Mouse (Mus musculus): Measurements from ENCODE around the gene Cp.
"Not testable (repeated sequence)": the region's sequence is repeated elsewhere in the genome, so short reads cannot be mapped to it uniquely, and the experiment has no call there.

Cp gene

DNA sequence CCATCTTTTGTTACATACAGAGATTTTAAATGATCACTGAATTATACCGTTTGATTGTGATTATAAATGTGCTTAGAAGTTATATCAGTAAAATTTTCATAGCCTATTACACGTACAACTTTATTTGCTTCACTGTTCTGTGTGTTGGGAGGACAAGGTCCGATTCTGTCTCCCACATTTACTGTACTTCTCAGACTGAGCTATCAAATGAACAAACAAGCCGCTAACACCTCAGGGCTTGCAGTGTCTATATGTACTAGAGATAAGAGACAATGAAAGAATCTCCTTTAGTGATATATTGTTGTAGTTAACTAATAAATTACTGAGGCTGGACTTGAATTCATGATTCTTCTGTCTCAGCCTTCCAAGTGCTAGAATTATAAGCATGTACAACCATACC lies 50.4 kb downstream of the Cp start:
- DNase-seq (ENCODE audit: low spot score): no peak

DNA sequence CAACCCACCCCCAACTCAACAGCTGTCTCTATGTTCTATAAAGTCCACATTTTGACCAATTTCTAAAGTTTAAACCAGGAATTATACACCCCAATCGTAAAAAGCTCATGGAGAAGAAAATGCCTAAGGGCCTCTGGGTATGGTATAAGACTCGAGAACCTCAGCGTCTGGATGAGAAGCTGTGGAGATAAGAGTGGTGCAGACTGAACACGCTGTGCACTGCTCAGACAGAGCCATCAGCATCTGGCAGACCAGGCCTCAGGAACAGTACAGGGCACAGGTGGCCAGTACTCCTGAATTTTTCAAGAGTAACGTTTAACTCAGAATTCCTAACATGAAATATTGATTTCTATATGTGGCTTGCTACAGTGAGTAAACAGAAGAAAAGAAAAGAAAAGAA lies 50.9 kb downstream of the Cp start:
- DNase-seq (ENCODE audit: low spot score): no peak

DNA sequence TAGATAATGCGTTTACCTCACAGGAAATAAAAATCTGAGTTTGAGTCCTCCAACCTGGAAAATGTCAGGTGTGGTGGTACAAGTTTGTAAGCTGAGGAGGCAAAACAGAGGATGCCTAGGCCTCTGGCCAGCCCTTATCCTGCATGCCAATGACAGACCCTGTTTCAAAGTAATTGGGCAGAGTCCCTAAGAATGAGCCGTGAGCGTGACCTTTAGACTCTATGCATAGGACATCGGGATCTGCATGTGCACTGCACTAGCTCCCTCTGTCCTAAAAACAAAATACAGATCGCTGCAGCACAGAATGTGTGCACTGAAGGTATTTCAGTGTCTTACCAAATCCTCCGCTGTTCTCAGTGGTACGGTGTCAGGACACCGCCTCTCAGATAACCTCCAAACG lies 53.6 kb downstream of the Cp start:
- no peak for DNase-seq (ENCODE audit: low spot score)

DNA sequence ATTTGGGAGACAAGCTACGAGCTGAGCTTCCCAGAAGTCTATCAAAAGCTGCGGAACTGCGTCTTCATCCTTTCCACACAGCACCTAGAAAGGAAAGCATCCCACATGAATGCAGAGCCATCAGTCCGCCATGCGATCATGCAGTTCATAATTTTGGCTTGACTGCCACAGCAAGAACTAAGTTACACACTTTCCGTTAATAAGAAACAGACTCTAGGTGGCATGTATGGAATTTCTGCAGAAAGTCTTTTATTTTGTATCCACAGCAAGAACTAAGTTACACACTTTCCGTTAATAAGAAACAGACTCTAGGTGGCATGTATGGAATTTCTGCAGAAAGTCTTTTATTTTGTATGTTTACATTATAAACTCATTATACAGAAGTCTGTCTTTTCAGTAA lies 54.1 kb downstream of the Cp start:
- not testable (repeated sequence) for DNase-seq (ENCODE audit: low spot score)

DNA sequence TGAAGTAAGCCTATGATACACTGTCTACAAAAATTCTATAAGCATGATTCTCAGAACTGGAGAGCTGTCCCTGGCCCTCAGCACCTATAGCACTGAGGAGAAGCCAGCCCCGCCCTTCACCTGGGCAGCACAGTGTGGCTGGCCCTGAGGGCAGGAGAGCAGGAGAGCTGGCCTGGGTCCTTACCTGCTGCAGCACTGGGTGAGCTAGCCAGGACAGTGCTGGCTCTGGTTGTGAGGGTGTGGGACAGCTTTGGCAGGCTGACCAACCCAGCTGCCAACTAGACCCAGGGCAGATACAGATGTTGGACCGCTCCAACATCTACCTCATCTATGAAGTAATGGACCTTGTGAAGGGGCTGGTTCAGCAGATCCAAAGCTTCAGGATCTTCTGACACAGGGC lies 57.6 kb downstream of the Cp start:
- DNase-seq (ENCODE audit: low spot score): no peak

DNA sequence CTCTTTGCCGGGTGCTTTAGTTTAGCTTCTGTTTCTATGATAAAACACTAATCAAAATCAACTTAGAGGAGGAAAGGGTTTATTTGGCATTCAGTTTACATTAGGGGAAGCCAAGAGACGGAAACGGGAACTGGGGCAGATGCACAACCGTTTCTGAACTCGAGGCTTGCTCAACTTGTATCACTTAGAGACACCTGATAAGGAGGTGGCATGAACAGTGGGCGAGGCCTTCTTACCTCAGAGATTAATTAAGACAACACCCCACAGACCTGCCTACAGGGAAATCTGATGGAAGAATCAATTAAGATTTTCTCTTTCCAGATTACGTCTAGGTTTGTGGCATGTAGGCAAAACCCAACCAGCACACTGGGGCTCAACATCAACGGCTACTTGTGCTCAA lies 61.2 kb downstream of the Cp start:
- no peak for DNase-seq (ENCODE audit: low spot score)

DNA sequence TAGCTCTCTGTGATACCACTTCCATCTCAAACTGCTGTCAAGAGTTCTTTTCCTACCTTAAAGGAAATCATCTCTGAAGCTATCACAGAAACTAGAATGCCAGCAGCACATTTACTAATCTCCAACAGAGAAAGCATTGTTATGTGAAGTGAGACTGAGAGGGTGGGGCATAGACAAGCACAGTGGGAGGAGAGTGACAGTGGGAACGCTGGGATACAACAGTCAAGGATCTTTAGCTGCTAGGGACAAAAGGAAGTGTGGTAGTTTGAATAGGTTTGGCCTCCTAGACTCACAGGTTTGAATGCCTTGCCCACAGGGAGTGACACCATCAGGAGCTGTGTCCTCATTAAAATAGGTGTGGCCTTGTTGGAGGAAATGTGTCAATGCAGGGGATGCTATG lies 67.0 kb downstream of the Cp start:
- no peak for DNase-seq (ENCODE audit: low spot score)

DNA sequence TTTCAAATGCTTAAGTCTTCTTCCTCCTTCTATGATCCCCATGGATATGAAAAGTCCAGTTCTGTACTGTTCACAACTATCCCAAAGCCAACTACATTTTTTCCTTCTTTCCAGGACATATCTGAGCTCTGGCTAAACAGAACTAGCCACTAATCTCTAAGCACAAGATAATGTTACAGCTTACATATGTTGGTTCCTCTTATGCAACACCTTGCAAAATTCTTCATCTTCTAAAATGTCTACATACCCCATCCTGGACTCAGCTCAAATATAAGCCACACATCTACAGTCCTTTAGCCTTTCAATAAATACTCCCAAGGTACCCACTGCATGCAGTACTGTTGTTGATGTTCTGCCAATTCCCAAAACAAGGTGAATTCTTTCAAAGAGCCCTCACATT lies 69.6 kb downstream of the Cp start:
- no peak for DNase-seq (ENCODE audit: low spot score)

DNA sequence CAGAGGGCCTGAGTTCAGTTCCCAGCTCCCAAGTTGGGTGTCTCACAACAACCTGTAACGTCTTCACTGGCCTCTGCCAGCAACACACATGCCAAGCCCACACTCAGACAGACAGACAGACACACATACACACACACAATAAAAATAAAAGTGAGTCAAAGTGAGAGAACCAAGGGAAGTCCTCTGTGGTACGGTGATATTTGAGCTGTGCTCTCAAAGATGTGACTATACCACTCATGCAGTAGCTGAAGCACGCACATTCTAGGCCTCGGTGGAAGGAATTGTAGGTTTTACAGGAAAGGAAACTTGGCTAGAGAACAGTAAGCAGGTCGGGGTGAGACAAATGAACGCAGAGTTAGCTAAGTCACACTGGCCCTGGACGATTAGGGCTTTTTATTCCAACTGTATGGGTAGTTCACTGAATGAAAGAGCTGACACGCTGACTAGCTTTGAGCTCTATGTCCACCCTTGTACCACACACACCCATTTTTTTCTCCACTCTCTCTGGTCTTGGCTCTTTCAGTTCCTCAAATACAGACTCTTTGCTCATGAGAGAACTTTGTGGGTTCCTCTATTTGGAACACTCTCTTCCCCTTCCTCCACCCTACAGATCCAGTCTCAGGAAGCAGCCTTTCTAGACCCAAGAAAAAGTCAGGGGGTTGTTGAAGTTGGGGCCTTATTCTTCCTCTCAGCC lies 70.3 kb downstream of the Cp start:
- no peak for DNase-seq (ENCODE audit: low spot score)

DNA sequence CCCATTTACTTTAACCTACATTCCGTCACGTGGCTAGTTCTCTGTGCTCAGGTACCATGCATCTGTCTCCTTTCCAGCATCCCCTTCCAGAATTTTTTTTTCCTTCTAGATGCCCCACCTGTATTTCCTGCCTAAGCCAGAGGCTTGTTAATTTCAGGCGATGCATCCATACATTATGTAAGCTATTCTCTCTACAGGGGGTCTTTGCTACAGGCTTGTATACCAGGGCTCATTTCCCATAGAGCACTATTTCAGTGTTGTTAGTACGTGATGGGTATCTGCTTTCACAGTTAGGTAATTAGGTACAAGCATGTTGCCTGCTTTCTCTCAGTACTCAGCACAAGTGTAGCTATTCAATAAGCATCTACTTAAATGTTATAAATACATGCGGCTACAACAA lies 70.9 kb downstream of the Cp start:
- DNase-seq (ENCODE audit: low spot score): no peak

DNA sequence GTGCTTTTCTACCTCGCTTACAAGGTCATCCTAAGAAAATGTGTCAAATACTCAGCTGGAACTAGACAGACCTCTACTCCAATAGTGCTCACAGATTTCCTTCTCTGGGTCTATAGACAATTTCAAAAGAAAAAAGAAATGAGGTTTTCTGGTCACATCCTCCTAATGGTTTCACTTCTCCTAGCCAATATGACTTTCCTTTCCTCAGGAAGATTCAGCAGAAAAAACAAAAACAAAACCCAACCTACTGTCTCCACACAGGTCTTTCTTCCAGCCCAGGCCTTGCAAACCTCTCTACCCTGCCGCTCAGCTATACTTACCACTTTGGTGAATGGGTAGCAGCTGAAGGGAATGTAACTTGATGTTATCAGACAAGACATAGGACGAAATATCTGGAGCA lies 71.8 kb downstream of the Cp start:
- DNase-seq (ENCODE audit: low spot score): no peak

DNA sequence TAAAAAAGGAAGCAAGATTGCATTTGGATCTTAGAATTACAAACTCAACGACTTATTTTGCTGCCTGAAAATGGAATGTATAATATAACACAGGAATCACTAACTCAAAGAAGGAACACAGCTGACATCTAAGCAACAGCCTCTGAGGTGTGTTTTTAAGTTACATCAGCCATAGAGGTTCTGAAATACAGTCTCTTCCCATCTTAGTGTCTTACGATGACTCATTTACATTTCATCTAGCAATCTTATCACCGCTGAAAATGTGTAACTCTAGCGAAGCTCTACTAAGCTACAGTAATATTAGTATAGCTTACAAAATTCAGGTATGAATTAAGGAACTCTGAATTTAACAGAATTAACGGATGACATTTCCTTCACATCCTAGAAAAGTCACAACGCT lies 74.0 kb downstream of the Cp start:
- no peak for DNase-seq (ENCODE audit: low spot score)

DNA sequence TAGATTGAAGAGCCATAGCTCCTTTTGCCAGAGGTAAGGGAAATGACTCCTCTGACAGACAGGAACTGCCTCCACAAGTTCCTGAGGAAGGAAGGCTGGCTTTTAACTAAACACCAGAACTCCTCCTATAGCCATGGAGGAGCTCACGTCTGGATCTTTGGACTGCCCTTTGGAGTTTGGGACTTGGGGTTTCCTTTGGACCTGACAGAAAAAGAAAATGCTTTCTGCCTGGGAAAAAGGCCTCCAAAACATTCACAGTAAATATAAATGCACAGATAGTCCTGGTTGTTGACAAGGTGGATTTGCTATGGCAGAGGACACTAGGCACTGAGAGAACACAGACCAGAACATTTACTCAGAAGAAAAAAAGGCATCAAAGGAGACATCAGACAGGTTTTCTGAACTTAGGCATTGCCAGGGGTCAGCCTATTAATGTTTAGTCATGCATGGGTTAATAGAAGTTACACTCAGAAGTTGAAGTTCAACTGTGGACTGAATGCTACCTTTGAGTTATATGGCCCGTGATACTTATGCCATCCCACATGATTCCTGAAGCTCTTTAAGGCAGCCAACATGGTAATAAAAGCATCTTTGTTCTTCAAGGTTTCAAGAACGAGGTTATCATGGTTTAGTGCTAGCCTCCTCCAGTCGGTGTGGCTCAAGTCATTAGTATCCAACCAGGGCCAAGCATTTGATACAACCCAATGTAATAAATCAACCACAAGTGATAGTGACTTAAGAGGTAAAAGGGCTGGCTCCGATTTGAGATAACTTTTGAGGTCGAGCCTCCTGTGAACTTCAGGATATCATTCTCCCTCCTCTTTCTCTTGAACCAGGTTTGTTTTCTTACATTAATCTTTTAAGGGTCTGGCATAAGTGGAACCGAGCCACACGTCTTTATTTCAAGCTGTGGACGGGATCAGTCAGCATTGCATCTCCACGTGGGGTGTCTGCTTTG lies 77.2 kb downstream of the Cp start:
- no peak for DNase-seq (ENCODE audit: low spot score)

DNA sequence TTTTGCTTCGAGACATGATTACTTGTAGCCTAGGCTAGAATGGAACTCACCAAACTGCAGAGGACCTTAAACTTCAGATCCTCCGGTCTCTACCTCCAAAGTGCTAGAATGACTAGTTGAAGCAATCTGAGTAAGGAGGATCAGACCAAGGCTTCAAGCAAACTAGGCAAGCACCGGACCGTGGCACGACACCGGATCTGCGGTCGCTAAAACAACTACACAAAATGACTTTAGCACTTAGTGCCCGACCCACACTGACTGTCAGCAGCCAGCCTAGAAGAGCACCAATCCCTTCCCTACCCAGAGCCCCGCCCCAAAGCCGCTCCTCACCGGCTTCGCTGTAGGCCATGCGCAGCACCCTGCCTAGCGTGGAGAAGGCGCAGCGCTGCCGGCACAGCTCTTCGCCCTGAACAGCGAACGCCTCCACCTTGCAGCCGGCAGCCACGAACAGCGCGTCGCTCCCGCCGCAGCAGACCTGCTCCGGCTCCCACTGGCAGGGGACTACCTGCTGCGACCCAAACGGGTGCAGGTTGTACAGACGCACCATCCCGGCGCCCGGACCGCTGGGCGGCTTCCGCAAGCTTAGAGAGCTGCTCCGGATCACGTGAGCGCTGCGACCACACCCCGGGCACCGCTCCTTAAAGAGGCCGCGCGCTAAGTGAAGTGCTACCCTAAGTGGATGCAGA lies 78.0 kb downstream of the Cp start, which contains the start of gene Hps3:
TSS of gene Hps3 (minus strand) at position 597 of the 686 bp plus-strand sequence.
- peak; percentile 90 for DNase-seq (ENCODE audit: low spot score)

DNA sequence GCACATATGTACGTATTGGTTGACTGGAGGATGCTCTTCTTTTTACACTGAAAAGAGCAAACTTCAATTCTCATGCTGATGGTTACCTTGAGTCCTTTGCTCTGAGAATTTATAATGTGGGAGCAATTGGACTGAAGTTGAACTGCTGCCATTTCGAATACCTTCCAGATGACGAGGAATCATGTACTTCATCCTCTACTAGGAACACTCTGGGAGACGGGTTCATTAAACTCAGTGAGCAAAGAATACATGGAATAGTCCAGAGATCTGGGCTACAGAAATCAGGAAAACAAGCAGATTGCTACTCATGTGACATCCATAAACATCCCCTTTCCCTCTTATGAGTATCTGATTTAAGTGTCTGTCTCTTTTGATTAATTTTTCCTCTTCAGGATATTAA lies 79.2 kb downstream of the Cp start:
- DNase-seq (ENCODE audit: low spot score): no peak

DNA sequence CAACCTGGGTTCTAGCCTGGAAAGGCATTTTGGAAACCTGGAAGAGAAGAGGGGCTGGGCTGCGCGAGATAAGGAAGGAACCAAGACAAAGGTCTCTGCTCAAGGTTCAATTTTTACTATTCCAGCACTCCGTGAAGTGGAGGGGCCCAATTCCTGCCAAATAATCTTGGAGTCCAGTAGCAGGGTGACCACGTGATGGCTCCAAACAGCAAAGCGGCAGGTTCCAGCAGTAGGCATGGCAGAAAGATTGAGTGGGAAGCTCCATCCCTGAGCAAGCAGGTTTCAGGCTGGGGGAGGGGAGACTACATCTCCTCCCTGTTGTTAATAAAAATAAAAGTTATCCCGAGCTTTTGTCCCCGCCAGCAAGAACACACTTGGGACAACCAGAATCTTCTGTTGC lies 84.6 kb downstream of the Cp start:
- not testable (repeated sequence) for DNase-seq (ENCODE audit: low spot score)

DNA sequence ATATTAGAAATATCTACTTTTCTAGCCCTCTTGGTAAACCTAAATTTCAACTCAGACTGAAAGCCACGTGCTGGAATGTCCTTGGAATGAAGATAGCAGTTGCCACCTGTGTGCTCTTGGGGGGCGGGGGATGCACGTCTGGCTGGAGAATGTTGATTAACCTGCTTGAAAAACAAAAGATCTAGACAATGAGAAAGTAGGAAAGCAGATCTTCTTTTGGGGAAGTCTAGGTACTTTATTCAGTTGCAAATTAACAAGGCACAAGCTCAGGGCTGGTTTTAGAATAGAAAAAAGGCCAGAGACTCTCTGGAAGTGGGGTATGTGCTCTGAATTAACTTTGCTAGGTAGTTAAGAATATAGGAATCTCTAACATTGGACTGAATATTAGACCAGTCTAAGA lies 87.9 kb downstream of the Cp start:
- not testable (repeated sequence) for DNase-seq (ENCODE audit: low spot score)

DNA sequence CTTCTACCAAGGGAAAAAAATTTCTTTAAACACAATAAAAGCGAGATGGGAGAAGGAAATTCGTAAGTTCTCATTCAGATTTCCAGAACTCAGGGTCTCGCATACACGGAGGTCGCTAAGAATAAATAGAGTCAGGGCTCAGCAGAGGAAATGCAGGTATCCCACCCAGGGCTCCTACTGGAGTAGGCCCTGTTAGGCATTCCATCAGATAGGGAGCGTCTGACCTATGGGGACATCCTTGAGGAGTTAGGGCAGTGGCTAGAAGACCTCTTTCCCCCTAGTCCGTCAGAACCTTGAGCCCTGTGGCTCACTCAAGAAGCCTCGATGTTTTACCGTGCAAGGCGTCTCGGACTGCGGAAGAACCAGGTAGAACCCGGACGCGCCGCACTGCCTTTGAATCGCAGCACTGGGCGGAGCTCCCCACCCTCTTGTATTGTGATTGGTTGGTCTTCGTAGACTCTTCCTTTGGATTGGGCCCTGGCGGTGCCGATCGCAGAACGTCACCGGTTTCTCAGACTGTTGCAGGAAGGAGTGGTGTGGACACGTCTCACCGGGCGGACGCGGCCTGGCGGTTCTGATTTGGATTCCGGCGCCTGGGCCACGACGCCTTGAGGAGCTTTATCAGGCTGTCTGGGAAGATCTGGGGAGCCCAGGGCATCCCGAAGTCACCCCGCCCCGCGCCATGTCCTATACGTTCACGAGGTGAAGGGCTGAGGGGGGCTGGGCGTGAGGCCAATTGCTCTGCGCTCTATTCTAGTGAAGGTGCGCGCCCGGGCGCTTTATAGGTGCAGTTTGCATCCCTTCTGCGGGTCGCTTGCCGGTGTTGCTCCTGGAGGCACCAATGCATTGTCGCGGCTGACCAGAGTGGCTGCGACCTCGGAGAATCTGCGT lies 100.7 kb downstream of the Cp start, which contains the start of gene Hltf:
TSS of gene Hltf (plus strand) at position 506 of the 891 bp plus-strand sequence.
- DNase-seq (ENCODE audit: low spot score): peak; percentile 96

DNA sequence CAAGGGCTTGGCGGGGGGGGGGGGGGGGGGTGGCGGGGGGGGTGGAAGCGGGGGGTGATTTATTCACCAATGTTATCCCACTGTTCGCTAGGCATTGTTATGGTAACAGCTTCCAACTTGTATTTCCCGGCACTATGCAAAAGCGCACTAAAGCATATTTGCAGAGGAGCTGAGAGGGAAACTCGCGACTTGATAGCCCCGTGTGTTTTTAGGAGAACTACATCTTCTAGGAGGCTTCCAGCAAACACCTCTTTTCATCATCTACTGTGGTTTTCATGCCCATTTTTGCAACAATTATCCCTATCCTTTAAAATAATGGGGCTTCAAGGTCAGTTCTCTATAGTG lies 101.3 kb downstream of the Cp start:
- DNase-seq (ENCODE audit: low spot score): no peak
